Mouse (Mus musculus): Measurements from ENCODE around the gene Naxd.
A peak's percentile ranks its signal among the peaks of the same experiment; 100 is the strongest.
"Not testable (repeated sequence)": the region's sequence is repeated elsewhere in the genome, so short reads cannot be mapped to it uniquely, and the experiment has no call there.

Naxd gene

DNA sequence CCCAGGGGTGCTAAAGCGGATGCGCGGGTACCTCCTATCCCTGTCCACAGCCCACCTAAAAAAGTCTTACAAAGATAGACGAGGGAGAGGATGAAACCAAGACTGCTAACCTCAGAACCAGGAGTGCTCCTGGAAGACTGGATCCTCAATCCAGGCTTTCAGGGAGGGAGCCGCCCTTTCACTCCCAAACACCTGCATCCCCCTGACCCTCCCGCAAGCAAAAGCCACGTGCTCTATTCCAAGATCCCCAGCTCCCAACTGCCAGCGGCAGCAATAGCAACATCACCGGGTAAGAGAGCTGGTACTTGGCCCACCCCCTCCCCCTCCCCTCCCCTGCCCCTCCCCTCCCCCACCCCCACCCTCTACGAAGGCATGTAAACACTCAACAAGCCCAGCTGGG is 21.9 kb upstream of the Naxd start:
- no peak for DNase-seq

DNA sequence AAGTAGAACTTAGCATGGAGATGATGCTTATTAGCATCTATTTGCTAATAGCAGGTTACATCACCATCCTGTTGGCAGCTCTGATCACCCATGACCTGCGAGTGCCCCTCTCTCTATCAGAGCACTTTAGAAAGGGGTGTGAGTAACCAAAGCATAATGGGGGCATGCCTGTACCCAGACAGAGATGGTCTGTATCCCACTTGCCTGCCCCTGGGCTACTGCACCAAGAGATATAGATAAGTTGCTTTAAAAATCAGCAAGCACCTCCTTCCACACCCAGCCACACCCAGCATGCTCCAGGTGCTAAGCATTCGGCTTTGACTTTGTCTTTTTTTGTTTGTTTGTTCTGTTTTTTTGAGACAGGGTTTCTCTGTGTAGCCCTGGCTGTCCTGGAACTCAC is 21.4 kb upstream of the Naxd start:
- DNase-seq = no peak

DNA sequence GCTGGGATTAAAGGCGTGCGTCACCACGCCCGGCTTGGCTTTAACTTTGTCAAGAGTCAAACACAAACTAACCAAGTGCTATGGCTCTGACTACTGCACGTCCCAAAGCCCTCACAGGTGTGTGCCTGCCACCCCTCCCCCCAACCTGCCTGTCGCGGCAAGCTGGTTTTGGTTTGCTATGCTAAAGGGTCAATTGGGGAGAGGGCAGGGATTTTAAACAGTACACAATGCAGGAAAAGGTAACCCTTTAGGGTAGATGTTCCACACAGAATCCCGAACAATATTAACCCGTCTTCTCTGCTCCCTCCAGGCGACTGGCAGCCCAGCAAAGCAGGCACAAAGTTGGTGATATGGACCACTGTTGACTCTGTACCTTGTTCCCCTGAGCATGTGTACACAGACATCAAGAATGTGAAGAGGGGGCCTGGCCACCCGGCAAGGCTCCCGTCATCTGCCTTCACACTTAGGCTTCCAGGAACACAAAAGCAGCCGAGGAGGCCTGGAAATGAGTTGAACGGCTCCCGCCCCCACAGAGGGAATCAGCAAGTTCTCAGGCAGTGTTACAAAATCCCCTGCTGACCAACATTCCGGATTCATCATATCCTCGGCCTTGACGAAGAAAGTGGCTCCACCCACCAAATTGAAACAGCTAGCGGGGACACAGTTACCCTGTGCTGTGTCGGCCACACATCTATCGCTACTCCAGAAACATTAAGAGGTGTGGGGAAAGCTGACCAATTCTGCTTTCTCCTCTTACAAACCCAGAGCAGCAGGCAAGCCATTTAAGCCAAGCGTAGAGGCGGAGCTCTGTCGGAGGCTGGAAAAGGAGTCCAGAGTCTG is 20.7 kb upstream of the Naxd start:
- peak; percentile 70 to 73 for DNase-seq

DNA sequence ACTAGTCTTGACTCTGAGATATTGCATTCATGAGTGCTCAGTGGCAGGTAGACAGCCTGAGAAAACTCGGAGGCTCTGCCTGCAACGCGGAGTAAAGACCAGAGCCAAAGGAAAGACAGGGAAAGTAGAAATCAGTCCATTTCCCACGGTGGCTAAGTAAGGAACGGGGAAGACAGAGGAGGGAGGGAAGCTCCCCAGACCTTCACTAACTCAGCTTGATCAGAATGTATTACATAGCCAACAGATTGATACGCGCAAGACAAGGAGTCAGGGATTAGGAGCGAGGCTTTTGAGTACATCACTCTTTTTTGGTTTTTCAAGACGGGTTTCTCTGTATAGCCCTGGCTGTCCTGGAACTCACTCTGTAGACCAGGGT is 20.1 kb upstream of the Naxd start:
- no peak for DNase-seq

DNA sequence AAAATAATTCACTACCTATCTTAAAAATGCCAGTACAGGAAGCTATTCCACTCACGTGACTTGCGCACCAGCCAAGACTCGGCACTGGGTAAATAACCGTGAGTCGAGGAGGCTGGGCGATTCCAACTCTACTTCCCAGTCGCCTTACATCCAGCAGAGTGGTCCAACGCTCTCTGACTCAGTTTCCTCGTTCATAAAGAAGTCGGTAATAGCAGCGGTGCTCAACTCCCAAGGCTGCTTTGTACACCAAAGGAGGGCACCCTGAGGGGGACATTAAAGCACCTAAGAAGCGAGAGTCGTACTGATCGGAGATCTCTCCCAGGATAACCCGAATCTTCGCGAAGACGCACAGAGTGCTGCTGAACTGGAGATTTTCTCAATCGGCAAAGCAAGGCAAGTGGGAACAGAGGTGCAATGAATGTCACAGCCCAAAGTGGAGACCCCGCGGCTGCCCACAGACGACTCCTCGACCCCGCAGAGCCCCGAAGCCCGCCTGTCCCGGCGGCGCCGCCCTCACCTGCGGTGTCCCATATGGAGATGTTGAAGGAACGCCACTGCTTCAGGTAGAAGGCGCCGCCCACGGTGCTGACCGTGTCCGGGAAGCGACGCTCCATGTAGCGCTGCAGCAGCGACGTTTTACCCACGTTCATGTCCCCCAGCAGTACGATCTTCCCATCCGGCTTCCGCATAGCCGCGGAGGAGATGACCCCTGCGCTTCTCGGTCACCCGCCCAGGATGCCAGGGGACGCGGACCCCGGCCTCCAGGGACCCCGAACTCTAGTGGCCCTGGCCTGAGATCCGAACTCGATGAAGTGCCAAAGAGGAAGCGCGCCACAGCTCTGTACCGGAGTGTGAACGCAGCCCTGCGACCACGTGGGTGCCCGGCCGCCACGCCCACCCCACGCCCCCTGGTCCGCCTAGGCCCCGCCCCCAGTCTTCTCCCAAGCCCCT is 19.2 kb upstream of the Naxd start, which contains the start of gene Rab20:
TSS of gene Rab20 (minus strand) at position 900 of the 951 bp plus-strand sequence.
- peak; percentile 84 to 91 for DNase-seq

DNA sequence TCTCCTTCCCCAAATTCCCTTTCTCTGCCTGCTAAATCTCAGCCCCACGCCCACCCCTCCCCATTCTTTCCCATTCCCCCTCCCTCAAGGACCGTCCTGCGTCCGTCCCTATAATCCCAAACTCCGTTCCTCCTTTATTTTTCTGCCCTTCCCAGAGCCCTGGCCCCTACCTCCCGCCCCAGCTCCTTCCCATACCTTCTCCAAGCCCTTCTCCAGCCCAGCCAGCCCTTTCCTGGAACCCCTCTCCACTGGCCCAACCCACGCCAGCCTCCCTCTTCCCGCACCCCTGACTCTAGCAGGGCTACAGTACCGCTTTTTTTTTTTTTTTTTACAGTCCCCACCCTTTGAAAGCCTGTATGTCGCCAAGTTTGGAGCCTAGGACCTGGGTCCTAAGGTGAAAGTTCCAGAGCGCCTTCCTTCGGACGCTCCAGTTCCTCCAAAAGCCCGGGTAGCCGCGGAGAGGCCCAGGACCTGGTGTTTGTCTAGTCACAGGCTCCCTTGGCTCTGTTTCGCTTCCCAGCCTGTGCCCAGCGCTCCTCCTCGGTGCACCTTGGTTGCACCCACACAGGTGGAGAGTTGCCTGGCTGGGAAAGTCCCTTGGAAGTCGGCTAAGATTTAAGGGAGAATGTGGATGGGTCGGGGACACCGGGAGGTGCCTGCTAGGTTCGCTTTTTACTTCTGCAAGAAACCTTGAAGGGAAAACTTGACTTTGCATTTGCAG is 18.3 kb upstream of the Naxd start:
- peak; percentile 50 to 58 for DNase-seq

DNA sequence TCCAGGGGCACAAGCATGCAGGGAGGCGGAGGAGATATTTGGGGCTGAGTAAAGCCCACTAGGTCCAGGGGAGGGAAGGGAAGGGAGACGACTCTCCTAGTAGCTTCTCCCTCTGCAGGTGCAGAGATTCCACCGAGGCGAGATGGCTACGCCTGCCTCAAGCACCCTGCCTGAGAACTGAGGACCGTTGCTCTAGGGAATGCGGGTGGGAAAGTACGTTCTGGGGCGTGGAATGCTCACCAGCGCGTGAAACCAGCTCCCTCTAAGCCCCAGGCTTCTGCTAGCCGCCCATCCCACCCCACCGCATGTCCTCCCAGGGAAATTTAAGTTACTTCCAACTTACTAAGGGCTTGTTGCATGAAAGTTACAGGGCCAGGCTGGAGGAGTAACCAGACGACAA is 17.7 kb upstream of the Naxd start:
- no peak for DNase-seq

DNA sequence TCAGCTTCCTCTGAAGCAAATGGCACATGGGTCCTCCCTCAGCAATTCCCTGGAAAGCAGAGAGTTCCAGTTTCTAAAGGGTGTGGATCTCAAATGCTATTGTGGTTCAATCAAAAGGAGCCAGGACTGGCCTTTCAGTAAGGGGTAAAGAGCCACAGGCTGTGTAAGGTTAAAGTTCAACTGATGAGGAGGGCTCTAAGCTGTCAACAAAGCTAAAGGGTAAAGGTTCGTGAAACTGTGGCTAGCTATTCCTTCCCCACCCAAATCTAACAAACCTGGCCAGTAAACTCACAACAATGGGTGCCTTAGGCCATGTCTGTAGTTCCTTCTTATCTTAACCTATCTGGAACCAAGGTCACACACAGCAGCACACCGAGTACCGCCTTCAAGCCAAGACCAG is 15.4 kb upstream of the Naxd start:
- DNase-seq = no peak

DNA sequence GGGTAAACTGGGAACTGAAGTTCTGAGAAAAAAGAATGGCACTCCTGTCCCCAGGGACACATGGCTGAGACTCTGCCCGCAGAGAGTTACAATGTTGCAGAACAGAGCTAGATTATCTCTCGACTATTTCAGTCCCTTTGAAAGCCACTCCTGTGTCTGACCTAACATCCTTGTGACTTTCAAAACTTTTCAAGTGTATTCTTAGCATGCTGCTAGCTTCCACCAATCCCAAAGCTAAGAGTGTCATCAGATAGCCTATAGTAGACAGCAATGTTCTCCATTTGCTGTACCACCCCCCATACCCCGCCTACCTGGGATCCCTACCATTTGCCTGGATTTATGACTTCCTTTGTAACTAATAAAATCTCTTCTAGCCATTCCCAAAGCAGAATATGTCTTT is 14.8 kb upstream of the Naxd start:
- DNase-seq = no peak

DNA sequence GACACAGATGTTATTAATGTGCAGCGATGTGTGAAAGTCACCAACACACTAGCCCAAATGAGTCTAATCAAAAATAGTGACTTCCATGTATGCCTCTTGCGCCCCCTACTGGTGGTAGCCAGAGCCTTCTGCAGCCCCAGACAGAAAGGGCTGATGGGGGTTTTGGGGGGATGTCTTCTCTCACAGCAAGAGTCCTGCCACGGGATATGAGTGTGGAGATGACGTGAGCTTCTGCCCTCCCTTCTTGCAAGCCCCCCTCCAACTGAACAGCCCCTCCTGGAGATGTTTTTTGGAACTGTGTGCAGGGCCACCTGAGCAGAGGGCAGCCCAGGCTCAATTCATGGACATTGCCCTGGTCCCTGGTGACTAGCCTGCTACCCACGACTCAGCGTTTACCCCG is 11.2 kb upstream of the Naxd start:
- peak; percentile 58 to 83 for DNase-seq

DNA sequence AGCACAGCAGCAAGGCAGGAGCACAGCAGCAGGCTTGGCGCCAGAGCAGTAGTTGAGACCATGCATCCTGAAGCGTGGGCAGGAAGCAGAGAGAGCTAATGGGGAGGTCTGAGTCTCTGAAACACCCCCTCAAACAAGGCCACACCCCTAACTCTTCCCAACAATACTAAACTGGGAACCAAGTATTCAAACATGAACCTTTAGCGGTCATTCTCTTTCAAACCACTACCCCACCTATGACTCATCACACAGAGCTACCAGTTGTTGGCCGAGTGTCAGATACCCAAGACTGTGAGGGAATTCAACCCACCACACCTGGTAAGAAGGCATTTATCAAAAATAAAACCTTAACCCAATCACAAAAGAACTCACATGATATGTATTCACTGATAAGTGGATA is 10.1 kb upstream of the Naxd start:
- DNase-seq = no peak

DNA sequence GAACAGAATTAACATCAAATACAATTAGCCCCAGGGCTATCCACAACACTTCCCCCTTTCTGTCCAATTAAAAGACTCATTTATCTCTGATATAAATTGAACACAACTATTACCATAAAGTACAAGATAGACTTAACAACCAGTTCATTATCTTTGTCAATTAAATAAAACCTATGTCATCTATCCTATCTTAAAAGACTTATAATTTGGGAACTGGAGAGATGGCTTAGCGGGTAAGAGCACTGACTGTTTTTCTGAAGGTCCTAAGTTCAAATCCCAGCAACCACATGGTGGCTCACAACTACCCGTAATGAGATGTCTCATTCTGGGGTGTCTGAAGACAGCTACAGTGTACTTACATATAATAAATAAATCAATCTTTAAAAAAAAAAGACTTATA is 5.0 kb upstream of the Naxd start:
- DNase-seq = not testable (repeated sequence)

DNA sequence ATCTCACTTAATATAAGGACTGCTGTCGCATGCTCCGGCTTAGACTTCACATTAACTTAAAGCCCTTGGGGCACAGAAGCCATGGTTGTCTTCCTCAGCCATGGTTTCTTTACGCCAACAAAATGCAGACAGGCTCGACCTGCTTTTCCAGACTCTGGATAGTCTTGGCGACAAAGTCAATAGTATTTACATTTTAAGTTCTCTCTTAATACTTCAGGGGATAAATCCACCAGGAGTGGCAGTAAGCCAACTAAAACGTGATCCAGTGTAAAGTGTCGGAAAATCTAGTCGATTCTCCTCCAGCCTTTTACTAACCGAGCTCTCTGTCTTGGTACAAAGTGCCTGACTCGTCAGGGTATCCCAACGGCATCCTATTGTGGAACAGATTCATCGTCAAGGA is 975 bp downstream of the Naxd start:
- DNase-seq = no peak

DNA sequence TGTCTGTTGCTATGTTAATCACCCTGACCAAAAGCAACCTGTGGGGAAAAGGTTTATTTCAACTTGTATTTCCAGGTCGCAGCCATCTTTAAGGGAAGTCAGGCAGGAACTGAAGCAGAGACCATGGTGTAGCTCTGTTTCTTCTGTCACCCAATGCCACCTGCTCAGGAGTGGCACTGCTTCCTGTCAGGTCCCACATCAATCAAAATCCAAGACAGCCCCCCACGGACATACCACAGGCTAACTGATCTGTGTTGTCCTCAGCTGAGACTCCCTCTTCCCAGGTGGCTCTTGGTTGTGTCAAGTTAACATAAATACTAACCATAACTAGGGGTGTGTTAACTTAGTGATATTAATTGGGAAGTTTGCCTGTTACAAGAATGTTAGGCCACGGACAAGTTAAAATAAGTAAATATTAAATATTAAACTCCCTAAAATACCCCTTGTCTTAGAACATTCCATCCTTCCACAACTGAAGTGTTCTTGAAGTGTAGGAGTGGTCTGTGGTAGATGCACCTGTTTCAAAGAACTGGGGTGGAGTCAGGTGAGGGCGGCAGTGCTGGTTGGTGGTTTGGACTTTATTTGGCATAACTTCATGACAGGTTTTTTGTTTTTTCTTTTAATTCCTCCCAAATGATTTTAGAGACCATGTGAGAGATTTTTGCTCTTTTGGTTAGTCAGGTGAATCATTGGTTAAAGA is 1.6 kb downstream of the Naxd start:
- no peak for DNase-seq

DNA sequence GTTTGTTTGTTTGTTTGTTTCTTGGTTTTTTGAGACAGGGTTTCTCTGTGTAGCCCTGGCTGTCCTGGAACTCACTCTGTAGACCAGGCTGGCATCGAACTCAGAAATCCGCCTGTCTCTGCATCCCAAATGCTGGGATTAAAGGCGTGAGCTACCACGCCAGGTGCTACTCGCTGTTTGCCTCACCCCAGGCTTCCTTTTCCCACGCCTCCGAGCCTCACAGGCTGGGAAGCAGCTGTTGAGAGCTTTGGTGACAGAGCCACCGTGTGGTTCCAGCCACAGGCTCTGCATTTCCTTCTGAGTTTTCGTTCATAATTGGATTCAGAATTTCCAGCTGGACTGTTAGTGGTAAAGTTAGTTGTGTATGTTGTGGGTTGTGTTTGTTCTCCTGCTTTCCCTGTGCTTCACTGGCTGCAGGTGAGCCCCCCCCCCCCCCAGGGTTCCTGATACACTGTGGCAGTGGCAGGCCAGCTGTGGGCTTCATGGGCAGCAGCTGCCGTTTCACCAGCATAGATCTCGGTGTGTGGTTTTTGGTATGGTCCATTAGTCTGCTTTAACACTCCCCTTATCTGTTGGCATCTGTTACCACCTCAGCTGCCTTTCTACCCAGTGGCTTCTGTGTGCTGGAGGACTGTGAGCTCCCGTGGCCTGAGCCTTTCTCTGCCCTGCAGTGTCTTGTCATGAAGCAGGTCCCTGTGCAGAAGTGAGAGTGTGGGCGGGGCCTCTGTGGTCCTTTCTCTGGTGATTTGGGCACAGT is 6.3 kb downstream of the Naxd start:
- no peak for DNase-seq

DNA sequence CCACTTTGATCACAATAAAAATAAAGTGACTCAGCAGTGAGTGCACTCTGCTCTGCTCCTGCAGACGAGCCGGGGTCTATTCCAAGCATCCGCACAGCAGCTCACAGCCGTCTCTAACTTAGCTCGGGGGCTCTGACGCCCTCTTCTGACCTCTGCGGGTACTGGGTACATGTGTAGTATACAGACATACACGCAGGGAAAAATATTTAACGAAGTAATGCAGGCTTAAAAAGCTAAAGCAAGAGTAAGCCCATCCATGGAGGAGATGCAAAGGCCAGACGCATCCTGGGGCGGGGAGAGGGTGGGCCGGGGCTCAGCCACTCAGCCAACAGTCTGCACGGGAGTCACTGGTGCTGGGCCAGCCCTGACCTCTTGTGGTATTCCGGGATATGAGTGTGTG is 8.8 kb downstream of the Naxd start:
- DNase-seq = no peak

DNA sequence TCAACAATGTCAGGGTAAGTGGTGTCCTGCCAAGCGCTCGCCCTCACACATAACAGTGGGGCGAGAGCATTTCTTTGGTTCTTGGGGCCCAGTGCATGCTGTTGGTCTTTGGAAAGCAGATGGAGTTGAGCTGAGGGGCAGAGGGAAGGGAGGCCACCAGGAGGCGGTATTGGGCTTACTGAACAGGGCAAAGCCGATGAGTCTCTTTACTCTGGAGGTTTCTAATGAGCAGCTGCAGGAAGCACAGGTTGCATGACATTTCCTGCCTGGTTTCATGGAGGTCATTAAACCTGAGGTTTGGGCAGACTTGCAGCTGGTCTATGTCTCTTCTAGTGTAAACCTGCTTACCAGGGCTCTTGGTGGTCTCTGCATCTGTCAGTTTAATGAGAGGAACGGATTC is 9.5 kb downstream of the Naxd start:
- peak in 1 of 2 experiments; percentile 59 for DNase-seq

DNA sequence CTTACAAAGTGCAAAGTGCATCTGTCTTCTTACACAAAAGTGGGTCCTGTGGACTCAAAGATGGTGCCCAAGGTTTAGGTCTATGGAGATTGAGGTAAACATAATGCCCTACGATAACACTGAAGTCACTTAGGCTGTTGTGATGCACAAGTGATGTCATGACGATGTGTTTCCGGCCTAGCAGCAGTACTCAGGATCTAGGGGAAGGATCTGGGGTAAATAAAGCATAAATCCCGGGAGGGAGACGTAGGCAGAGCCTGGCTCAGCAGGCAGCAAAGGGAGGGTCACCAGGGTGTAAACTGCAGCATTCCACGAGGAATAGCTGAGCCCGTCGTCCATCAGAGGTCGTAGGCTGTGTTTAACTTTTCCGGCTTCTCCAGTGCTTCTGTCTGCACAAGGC is 11.6 kb downstream of the Naxd start:
- DNase-seq = no peak

DNA sequence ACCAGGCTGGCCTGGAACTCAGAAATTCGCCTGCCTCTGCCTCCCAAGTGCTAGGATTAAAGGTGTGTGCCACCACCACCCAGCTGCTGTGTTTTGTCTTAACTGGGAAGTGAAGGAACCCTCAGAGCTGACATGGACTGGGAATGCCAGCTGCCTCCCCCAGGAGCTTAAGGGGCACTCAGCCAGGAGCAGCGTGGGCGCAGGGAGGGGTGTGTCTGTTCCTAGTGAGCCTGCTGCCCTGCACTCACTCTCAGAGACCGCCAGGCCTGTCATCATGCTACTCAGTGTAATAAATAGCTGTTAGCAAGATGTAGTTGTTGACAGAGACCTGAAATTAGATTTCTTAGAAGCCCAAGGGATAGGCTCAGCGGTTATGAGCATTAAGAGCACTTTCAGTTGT is 13.7 kb downstream of the Naxd start:
- no peak for DNase-seq

DNA sequence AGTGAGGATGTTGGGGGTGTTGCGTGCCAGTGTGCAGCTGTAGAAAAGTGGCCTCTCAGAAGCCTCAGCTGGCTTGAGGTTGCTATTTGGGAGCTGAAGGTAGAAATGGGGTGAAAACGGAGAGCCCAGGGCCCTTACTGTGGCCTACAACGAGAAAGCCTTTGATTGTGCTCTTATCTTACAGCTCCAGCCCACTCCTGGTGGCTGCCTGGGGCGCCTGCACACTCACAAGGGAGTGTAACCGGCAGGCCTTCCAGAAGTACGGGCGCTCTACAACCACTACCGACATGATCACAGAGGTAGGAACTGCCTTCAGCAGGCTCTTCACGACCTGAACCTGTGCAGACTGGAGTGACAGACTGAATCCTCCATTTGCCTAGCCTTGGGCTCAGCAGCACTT is 15.4 kb downstream of the Naxd start:
- no peak for DNase-seq

DNA sequence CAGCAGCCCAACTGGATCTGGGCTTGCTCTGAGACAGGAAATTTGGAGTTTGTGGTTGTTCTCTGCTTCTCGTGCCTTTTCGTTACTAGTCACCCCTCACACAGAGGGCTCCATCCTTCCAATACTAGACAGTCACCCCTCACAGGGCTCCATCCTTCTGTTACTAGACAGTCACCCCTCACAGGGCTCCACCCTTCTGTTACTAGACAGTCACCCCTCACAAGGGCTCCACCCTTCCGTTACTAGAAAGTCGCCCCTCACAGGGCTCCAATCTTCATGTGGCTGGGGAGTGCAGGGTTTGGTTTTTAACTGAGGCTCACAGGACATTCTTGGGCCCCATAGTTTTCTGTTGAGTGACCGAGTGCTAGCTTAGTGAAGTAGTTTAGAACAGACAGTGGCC is 15.9 kb downstream of the Naxd start:
- DNase-seq = no peak

DNA sequence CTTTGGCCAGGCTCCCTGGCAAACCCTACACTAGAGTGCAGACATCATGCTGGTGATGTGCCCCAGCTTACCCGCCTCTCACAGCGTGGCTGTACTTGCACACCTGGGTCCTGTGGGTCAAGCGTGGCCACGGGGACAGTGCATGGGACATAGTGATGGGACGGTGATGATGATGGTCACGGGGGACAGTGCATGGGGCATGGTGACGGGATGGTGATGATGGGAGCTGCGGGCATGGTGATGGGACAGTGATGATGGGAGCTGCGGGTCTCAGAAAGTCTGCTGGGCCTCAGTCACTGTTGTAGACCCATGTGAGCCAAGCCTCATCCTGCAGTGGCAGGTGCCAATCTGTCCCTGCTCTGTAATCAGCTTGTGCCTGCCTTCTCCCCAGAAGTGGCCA is 19.0 kb downstream of the Naxd start:
- DNase-seq = no peak
